Mouse (Mus musculus) subcutaneous adipose tissue, adult 2 months (tissue): ENCODE results near the gene Farp2. TPM values are rescaled to one million over a fixed set of nuclear protein-coding genes. Genes with fewer than 3 reads are reported as not detected.

Experiments used
- polyA plus RNA-seq: library from polyadenylated mRNA; depleted of rRNA; stranded (reverse); fragments of >200 nt; gene quantifications from 2 replicates; pipeline ENCODE4 v1.2.3, GENCODE M21; 2012; ENCODE audit warnings: low replicate concordance; rRNA removed

Gene Farp2
- 6.3 and 9.8 TPM in 2 replicates for polyA plus RNA-seq

DNA sequence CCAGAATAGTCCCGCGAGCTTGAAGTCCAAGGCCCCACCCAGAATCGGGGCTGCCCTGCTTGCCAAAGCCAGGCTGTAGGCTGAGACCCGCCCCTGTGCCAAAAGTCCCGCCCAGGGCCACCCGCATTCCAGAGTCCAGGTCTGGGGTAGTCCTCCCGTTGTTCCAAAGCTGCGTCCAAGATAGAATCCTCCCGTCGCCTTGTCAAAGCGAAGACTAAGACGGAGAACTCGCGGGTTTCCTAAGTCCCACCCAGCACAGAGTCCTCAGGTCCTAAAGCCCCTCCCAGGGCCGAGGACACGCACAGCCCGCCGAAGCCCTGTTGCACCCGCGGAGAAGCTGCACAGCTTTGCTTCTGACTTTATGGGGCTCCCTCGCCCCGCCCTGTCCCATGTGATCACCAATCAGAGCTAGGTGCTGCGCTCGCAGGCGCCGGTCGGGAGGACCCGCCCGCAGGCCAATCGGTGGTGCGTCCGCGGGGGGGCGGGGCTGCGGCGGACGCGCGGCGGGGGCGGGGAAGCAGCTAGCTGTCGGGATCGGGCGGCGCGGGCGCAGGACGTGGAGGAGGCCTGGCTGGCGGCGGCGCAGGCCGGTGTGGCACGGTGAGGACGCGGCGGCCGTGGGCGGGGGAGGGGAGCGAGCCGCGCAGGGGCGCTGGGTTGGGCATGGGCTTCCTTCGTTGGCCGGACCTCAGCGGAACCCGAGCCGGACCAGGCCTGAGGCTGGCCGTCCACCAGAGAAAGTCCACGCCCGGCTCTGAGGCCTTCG lies at the start of gene Farp2:
TSS of gene Farp2 (plus strand) at position 495 of the 766 bp plus-strand sequence.

DNA sequence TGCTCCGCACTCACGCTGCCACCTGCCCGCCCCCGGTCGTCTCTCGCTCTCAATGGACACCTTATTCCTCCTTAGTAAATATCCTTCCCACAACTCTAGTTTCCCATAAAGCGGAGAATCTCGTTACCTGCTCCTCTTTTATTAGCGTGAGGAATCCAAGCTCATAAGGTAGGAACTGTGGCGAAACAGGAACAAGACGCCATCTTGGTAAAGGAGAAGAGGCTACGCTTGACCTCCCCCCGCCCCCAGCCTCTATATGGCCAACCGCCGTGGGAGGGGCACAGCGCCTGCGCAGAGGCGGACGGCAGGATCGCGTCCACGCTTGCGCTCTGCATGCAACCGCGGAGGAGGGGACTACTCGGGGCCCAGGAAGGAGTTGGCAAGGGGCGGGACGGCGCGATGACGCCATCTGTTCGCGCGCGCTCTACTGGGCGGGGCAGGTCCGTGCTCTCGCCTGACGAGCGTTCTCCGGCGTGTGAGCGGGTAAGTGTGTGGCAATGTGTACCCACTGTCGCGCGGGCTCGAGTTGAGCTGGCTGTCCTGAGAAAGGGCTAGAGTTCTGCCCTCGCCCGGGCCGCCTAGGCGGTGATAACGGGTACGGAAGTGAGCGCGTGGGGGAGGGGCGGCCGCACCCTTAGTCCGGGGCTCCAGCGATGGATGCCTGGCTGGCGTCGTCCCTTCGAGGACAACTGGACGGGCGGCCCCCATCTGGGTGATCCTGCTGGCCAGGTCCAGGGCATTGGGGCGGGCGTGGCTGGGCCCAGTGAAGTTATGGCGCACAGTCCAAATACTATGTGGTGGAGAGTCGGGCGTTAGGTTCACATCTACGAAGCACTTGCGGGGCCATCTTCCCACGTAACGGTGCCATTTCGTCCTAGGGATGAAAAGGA lies 33.0 kb upstream of the Farp2 start, which contains the start of gene Hdlbp:
TSS of gene Hdlbp (minus strand) at position 230 of the 890 bp plus-strand sequence.

DNA sequence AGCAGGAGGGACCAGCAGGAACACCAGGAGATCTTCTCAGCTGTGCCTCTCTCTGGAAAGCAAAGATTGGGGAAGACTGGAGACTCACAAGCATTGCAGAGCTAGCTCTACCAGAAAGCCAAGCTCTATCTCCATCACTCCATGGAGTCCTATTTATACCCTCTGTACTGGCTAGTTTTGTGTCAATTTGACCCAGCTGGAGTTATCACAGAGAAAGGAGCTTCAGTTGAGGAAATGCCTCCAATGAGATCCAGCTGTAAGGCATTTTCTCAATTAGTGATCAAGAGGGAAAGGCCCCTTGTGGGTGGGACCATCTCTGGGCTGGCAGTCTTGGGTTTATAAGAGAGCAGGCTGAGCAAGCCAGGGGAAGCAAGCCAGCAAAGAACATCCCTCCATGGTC lies 146.7 kb downstream of the Farp2 start, which contains the start of gene Stk25:
TSS of gene Stk25 (minus strand) at position 101 of the 400 bp plus-strand sequence.

Other genes with a start within 250 kb of the Farp2 start
- gene Mterf4, start 206.2 kb upstream of the Farp2 start, polyA plus RNA-seq, result 13.0 and 14.8 TPM in 2 replicates
- 4.0 and 4.9 TPM in 2 replicates for gene Ppp1r7, start 169.2 kb upstream of the Farp2 start, polyA plus RNA-seq
- gene Pask, start 168.6 kb upstream of the Farp2 start, polyA plus RNA-seq, result 2.4 and 5.8 TPM in 2 replicates
- 0.50 TPM in 1 of 2 replicates, not detected in the other for gene Ano7, start 138.1 kb upstream of the Farp2 start, polyA plus RNA-seq
- gene Hdlbp, start 33.3 kb upstream of the Farp2 start, polyA plus RNA-seq, result 103 and 124 TPM in 2 replicates
- 170 and 200 TPM in 2 replicates for gene Stk25, start 146.6 kb downstream of the Farp2 start, polyA plus RNA-seq
- gene Bok, start 173.6 kb downstream of the Farp2 start, polyA plus RNA-seq, result 49.6 and 128 TPM in 2 replicates
- 55.7 and 75.7 TPM in 2 replicates for gene Atg4b, start 239.4 kb downstream of the Farp2 start, polyA plus RNA-seq
- gene Thap4, start 242.8 kb downstream of the Farp2 start, polyA plus RNA-seq, result 39.6 and 56.2 TPM in 2 replicates